Mouse (Mus musculus) megakaryocyte, adult 5-6 weeks (primary cell): ENCODE data around the gene Zfand2b. TPM values are rescaled to one million over a fixed set of nuclear protein-coding genes. Genes with fewer than 3 reads are reported as not detected.
A peak's percentile ranks its signal among the peaks of the same experiment; 100 is the strongest.

Experiments used
- ATAC-seq: 2 replicates; pipeline ENCODE4 v1.8.0; 2016; ENCODE audit warnings: mild to moderate bottlenecking, inconsistent platforms; ENCODE audit not compliant: poor library complexity, severe bottlenecking
- total RNA-seq, 2 experiments: library from RNA; stranded (forward) in 1 of 2; stranded (reverse) in 1 of 2; fragments of 153-499, 151-499 nt in 1 of 2; fragments of 221-1000, 200-1000 nt in 1 of 2; gene quantifications; 2 replicates each; pipeline versions ENCODE4 v1.2.3 to v1.2.4; 2015 to 2017

Zfand2b gene
- total RNA-seq, 2 experiments from 2014 or later: 36.3 to 44.0 TPM

- no peak for ATAC-seq
Observed at GRCm38 (mm10) chr1:75211141-75211708, 42.8 kb downstream of the Zfand2b start.

GRCm38 (mm10) chr1:75212542-75212941, 44.1 kb downstream of the Zfand2b start:
- no peak for ATAC-seq

- peak; percentile 57 for ATAC-seq
Observed at GRCm38 (mm10) chr1:75213096-75213495, 44.6 kb downstream of the Zfand2b start.

GRCm38 (mm10) chr1:75214442-75214841, 46.0 kb downstream of the Zfand2b start:
- ATAC-seq: no peak

- no peak for ATAC-seq
Observed at GRCm38 (mm10) chr1:75214886-75215285, 46.4 kb downstream of the Zfand2b start.

GRCm38 (mm10) chr1:75215785-75216184, 47.3 kb downstream of the Zfand2b start:
- ATAC-seq: no peak

GRCm38 (mm10) chr1:75216797-75217585, 48.5 kb downstream of the Zfand2b start:
- ATAC-seq: no peak

GRCm38 (mm10) chr1:75217893-75218226, 49.4 kb downstream of the Zfand2b start:
- no peak for ATAC-seq

GRCm38 (mm10) chr1:75218227-75219001, 50.0 kb downstream of the Zfand2b start:
- ATAC-seq: peak; percentile 42

GRCm38 (mm10) chr1:75219078-75219477, 50.6 kb downstream of the Zfand2b start:
- ATAC-seq: peak; percentile 77

- ATAC-seq: peak; percentile 1; the same call in 1 of the 2 replicates
Observed at GRCm38 (mm10) chr1:75219531-75219930, 51.1 kb downstream of the Zfand2b start, which contains the start of gene Tuba4a. TSS of gene Tuba4a (minus strand) at chr1:75219865.

Other genes starting within 250 kb of the Zfand2b start
- not detected in 2 replicates for gene Cfap65, start 233.0 kb upstream of the Zfand2b start, total RNA-seq (2015)
- not detected in 2 replicates for gene Cfap65, start 233.0 kb upstream of the Zfand2b start, total RNA-seq (2017)
- 0.11 TPM in 1 of 2 replicates, not detected in the other for gene Ihh, start 217.0 kb upstream of the Zfand2b start, total RNA-seq (2015)
- not detected in 2 replicates for gene Ihh, start 217.0 kb upstream of the Zfand2b start, total RNA-seq (2017)
- 6.5 and 11.0 TPM in 2 replicates for gene Nhej1, start 43.4 kb upstream of the Zfand2b start, total RNA-seq (2015)
- 8.2 and 9.9 TPM in 2 replicates for gene Nhej1, start 43.4 kb upstream of the Zfand2b start, total RNA-seq (2017)
- gene Slc23a3, start 34.8 kb upstream of the Zfand2b start, total RNA-seq (2015): 0.31 TPM in 1 of 2 replicates, not detected in the other
- gene Slc23a3, start 34.8 kb upstream of the Zfand2b start, total RNA-seq (2017): not detected in 2 replicates
- gene Cnppd1, start 25.9 kb upstream of the Zfand2b start, total RNA-seq (2015): 31.1 and 32.0 TPM in 2 replicates
- gene Cnppd1, start 25.9 kb upstream of the Zfand2b start, total RNA-seq (2017): 50.6 and 74.5 TPM in 2 replicates
- 34.9 and 37.0 TPM in 2 replicates for gene Retreg2, start 25.9 kb upstream of the Zfand2b start, total RNA-seq (2015)
- gene Retreg2, start 25.9 kb upstream of the Zfand2b start, total RNA-seq (2017): 34.8 and 35.9 TPM in 2 replicates
- gene Abcb6, start 11.7 kb downstream of the Zfand2b start, total RNA-seq (2015): 2.5 and 4.0 TPM in 2 replicates
- 3.6 and 5.3 TPM in 2 replicates for gene Abcb6, start 11.7 kb downstream of the Zfand2b start, total RNA-seq (2017)
- 6.2 and 7.6 TPM in 2 replicates for gene Ankzf1, start 23.5 kb downstream of the Zfand2b start, total RNA-seq (2015)
- gene Ankzf1, start 23.5 kb downstream of the Zfand2b start, total RNA-seq (2017): 24.5 and 24.6 TPM in 2 replicates
- gene Atg9a, start 23.6 kb downstream of the Zfand2b start, total RNA-seq (2015): 26.7 and 34.8 TPM in 2 replicates
- 12.8 and 21.3 TPM in 2 replicates for gene Atg9a, start 23.6 kb downstream of the Zfand2b start, total RNA-seq (2017)
- 7.5 and 8.2 TPM in 2 replicates for gene Glb1l, start 42.2 kb downstream of the Zfand2b start, total RNA-seq (2015)
- 6.7 and 12.2 TPM in 2 replicates for gene Glb1l, start 42.2 kb downstream of the Zfand2b start, total RNA-seq (2017)
- 99.9 and 101 TPM in 2 replicates for gene Stk16, start 42.2 kb downstream of the Zfand2b start, total RNA-seq (2015)
- 71.1 and 84.6 TPM in 2 replicates for gene Stk16, start 42.2 kb downstream of the Zfand2b start, total RNA-seq (2017)
- 373 and 391 TPM in 2 replicates for gene Tuba4a, start 51.2 kb downstream of the Zfand2b start, total RNA-seq (2015)
- gene Tuba4a, start 51.2 kb downstream of the Zfand2b start, total RNA-seq (2017): 160 and 168 TPM in 2 replicates
- gene A630095N17Rik, start 63.5 kb downstream of the Zfand2b start, total RNA-seq (2015): not detected in 2 replicates
- not detected in 2 replicates for gene A630095N17Rik, start 63.5 kb downstream of the Zfand2b start, total RNA-seq (2017)
- gene Dnajb2, start 67.8 kb downstream of the Zfand2b start, total RNA-seq (2015): 1.9 and 2.6 TPM in 2 replicates
- 5.9 and 7.3 TPM in 2 replicates for gene Dnajb2, start 67.8 kb downstream of the Zfand2b start, total RNA-seq (2017)
- gene Ptprn, start 95.9 kb downstream of the Zfand2b start, total RNA-seq (2015): not detected in 2 replicates
- not detected in 2 replicates for gene Ptprn, start 95.9 kb downstream of the Zfand2b start, total RNA-seq (2017)
- not detected in 2 replicates for gene Resp18, start 109.8 kb downstream of the Zfand2b start, total RNA-seq (2015)
- not detected in 2 replicates for gene Resp18, start 109.8 kb downstream of the Zfand2b start, total RNA-seq (2017)
- 26.2 and 32.0 TPM in 2 replicates for gene Dnpep, start 149.3 kb downstream of the Zfand2b start, total RNA-seq (2015)
- gene Dnpep, start 149.3 kb downstream of the Zfand2b start, total RNA-seq (2017): 31.1 and 35.9 TPM in 2 replicates
- not detected in 2 replicates for gene Des, start 191.7 kb downstream of the Zfand2b start, total RNA-seq (2015)
- not detected in 2 replicates for gene Des, start 191.7 kb downstream of the Zfand2b start, total RNA-seq (2017)
- not detected in 2 replicates for gene Speg, start 206.7 kb downstream of the Zfand2b start, total RNA-seq (2015)
- 0.11 TPM in 1 of 2 replicates, not detected in the other for gene Speg, start 206.7 kb downstream of the Zfand2b start, total RNA-seq (2017)